Mouse (Mus musculus) gonadal fat pad, adult 2 months (tissue): ENCODE results near the gene Cyth1. TPM values are rescaled to one million over a fixed set of nuclear protein-coding genes. Genes with fewer than 3 reads are reported as not detected.

Experiments
- DNase-seq: peaks from one replicate; pipeline ENCODE4 v3.0.0-alpha.2; 2012; ENCODE audit warnings: low read depth
- polyA plus RNA-seq: library from polyadenylated mRNA; depleted of rRNA; stranded (reverse); fragments of >200 nt; gene quantifications from 2 replicates; pipeline ENCODE4 v1.2.3, GENCODE M21; 2012; rRNA removed

Cyth1 gene
- polyA plus RNA-seq: 18.2 and 19.6 TPM in 2 replicates

- peak; percentile 85 for DNase-seq
Measured at GRCm38 (mm10) chr11:118248150-118249011, at the start of gene Cyth1. TSS of gene Cyth1 (minus strand) at chr11:118248592.

- DNase-seq: no peak
Measured at GRCm38 (mm10) chr11:118297967-118298366, 49.6 kb upstream of the Cyth1 start.

GRCm38 (mm10) chr11:118295026-118295425 lies 46.6 kb upstream of the Cyth1 start:
- DNase-seq: no peak

- DNase-seq: no peak
Measured at GRCm38 (mm10) chr11:118292671-118293070, 44.3 kb upstream of the Cyth1 start.

- DNase-seq: peak; percentile 96
Measured at GRCm38 (mm10) chr11:118289999-118290889, 41.9 kb upstream of the Cyth1 start, which contains the start of gene Usp36. TSS of gene Usp36 (minus strand) at chr11:118290244.

- no peak for DNase-seq
Measured at GRCm38 (mm10) chr11:118289562-118289961, 41.2 kb upstream of the Cyth1 start.

- DNase-seq: no peak
Measured at GRCm38 (mm10) chr11:118289037-118289511, 40.7 kb upstream of the Cyth1 start.

GRCm38 (mm10) chr11:118287573-118287972 lies 39.2 kb upstream of the Cyth1 start:
- no peak for DNase-seq

- DNase-seq: no peak
Measured at GRCm38 (mm10) chr11:118286434-118286833, 38.0 kb upstream of the Cyth1 start.

- no peak for DNase-seq
Measured at GRCm38 (mm10) chr11:118285791-118286190, 37.4 kb upstream of the Cyth1 start.

- peak; percentile 66 for DNase-seq
Measured at GRCm38 (mm10) chr11:118280218-118280617, 31.8 kb upstream of the Cyth1 start.

- no peak for DNase-seq
Measured at GRCm38 (mm10) chr11:118276328-118276727, 27.9 kb upstream of the Cyth1 start.

- DNase-seq: no peak
Measured at GRCm38 (mm10) chr11:118275092-118275491, 26.7 kb upstream of the Cyth1 start.

- DNase-seq: no peak
Measured at GRCm38 (mm10) chr11:118269827-118270226, 21.4 kb upstream of the Cyth1 start.

- DNase-seq: no peak
Measured at GRCm38 (mm10) chr11:118266666-118267046, 18.3 kb upstream of the Cyth1 start.

- DNase-seq: no peak
Measured at GRCm38 (mm10) chr11:118266044-118266665, 17.8 kb upstream of the Cyth1 start.

GRCm38 (mm10) chr11:118265621-118266020 lies 17.2 kb upstream of the Cyth1 start:
- no peak for DNase-seq

GRCm38 (mm10) chr11:118263146-118263545 lies 14.8 kb upstream of the Cyth1 start:
- DNase-seq: no peak

- DNase-seq: no peak
Measured at GRCm38 (mm10) chr11:118260081-118260480, 11.7 kb upstream of the Cyth1 start.

- no peak for DNase-seq
Measured at GRCm38 (mm10) chr11:118259580-118259979, 11.2 kb upstream of the Cyth1 start.

GRCm38 (mm10) chr11:118256371-118256770 lies 8.0 kb upstream of the Cyth1 start:
- no peak for DNase-seq
